Mouse (Mus musculus) lung, postnatal 4 days (tissue): ENCODE measurements around the gene Cmbl.
A peak's percentile ranks its signal among the peaks of the same experiment; 100 is the strongest.

Experiments
- DNase-seq, 2 experiments: peaks; one replicate each; pipeline ENCODE4 v3.0.0; 2021

The Cmbl gene

GRCm38 (mm10) chr15:31565184-31565583, at the start of gene Cmbl:
TSS of gene Cmbl (plus strand) at chr15:31565389.
- DNase-seq = no peak

DNA sequence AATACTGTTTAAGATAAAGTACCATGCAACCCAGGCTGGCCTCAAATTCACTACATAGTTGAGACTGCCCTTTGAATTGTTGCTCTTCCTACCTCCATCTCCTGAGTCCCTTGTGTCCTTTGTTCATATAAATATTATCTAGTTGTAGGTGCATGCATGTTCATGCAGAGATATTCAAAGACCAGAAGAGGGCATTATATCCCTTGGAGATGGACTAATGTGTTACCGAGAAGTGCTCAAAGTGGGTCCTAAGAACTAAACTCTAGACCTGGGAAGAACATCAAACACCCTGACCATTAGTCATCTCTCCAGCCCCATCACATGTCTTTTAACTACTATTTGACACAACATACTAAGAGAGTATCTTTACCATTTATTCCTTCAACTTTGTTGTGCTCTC, 48.0 kb upstream of the Cmbl start:
- DNase-seq = no peak

GRCm38 (mm10) chr15:31518371-31518770, 46.8 kb upstream of the Cmbl start:
- no peak for DNase-seq

GRCm38 (mm10) chr15:31519000-31519399, 46.2 kb upstream of the Cmbl start:
- no peak for DNase-seq

DNA sequence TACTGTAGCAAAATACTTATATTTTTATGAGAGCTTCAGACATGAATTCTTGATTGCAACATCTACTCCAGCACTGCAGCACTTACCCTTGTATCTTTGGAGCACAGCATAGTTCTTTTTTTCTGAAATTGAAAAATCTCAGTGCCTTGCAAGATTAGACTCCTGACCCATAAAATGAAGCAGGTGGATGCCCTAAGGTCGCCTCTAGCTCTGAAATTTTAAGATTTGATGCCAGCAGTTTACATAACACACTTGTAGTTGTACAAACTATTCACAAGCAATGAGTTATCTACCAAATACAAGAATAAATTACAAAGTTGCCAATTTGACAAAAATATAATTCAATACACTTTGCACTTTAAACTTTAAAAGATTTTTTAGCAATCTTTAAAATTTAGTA, 38.7 kb upstream of the Cmbl start:
- DNase-seq = no peak

GRCm38 (mm10) chr15:31528477-31528876, 36.7 kb upstream of the Cmbl start:
- no peak for DNase-seq

DNA sequence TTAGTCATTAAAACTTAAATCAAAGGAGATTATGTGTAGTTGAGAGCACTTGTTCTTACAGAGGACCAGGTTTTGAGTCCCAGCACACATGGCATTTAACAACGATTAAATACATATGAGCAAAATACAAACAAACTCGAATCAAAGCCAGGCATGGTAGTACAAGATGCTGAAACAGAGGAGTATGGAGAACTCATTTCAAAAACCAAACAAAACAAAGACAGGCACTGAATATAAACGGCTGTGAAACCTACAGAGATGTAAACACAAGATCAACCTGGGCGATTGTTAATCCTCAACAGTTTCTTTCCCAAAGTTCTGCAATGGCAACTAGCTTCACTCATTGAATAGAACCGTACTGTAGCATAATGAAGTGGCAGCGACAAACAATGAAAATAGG, 36.1 kb upstream of the Cmbl start:
- no peak for DNase-seq

GRCm38 (mm10) chr15:31529811-31530658, 35.2 kb upstream of the Cmbl start:
- DNase-seq = peak in 1 of 2 experiments; percentile 50

- peak; percentile 92 to 95 for DNase-seq
Observed at GRCm38 (mm10) chr15:31530659-31531445, 34.3 kb upstream of the Cmbl start, which contains the start of gene March6. TSS of gene March6 (minus strand) at chr15:31531053.

DNA sequence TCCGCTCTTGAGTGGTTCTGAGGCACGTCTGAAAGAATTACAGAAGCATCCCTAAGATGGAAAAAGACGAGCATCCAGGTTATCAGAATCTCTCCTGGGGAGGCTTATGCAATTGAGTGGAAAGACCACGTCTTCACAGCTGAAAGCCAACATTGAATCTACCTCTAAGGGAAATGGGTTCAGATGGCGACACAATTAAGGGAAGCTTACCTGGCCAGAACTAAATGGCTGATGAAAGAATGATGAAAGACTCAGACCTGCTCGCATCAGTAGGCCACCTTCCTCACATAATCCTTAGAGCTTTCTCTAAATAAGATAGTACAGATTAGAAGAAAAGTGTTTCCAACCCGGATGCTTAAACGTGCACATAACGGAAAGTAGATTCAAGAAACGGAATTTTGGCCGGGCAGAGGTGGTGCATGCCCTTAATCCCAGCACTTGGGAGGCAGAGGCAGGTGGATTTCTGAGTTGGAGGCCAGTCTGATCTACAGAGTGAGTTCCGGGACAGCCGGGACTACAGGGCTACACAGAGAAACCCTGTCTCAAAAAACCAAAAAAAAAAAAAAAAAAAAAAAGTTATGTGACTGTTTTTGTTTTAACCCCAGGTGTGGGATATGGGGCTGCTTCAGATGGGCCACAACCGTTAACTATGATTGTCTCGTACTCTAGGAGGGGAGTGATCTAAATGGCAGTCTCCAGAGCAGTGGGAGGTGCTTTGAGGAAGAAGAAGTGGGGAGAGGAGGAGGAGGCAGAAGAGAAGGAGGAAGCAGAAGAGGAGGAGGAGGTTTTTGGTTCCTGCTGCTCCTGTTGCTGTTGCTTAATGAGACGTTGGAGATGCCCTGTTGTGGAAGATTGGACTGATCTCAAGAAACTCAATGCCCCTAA, 33.5 kb upstream of the Cmbl start:
- DNase-seq = no peak

- DNase-seq = no peak
Observed at GRCm38 (mm10) chr15:31532331-31533021, 32.7 kb upstream of the Cmbl start.

DNA sequence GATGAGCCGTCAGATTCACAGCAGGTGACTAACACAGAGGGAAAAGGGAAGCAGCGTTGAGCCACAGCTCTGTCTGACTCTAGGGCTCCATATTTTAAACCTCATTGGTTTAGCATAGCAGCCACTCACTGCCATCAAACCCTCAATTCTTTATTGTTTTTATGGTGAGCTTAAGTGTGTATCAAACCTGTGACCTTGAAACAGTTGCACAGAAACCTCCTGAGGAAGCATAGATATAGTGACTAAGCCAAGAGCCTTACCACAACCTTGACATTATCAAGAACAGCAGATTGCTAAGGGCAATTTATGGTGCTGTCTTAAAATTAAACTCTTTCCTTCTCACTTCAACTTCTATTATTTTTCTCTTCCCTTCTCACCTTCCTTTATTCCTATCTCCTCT, 31.7 kb upstream of the Cmbl start:
- no peak for DNase-seq

DNA sequence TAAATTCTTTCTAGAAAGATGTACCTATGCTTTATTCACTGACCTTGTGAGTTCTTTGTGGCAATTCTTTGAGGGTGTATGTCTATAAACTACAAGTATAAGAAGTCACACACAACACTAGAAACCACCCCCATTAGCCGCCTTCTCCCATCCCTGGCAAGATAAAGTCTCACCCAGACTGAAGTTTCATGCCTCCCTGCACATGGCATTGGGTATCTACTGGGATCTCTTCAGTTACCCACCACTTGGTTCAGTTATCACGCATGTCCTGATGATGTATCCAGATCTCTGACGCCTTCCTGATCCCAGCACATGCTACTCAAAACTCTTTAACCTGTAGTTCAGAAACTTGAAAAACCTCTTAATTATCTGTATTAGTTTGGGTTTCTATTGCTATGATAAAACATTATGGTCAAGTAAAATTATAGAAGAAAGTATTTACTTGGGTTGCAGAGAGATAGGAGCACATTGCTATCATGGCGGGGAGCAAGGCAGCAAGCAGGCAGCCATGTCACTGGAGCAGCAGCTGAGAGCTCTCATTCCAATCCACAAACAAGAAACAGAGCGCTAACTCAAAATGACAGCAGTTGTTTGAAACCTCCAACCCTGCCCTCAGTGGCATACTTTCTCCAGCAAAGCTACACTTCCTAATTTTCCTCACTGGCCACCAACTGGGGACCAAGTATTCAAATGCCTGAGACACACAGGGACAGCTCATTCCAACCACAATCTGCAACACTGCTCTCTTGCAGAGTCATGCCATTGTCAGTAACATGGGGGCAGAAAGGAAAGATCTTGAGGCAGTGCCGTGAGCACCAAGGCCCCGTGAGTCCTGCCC, 30.5 kb upstream of the Cmbl start:
- DNase-seq = no peak

DNA sequence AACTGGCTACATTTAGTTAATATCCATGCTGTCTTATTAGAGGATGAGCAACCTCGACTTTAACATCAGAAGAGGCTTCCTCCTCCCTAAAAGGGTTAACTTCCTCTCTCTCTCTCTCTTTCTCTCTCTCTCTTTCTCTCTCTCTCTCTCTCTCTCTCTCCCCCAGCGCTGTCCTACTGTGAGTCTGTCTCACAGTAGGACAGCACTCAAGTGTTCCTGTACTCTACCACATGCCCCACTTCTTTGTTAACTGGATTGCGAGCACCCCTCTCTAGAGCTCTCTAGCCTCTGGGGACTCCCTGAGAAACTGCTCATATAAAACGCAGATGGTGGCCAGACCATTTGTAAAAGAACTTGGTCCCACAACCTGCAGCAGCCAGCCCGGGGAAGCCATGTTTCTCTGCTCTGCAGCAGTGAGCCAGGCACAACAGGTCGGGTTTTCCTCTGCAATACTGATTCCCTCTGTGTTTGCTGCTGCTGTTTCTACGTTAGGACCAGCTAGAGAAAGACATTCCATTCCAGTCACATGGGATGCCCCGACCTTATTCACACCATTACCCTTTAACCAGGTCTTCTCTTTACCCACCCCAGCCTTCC, 29.8 kb upstream of the Cmbl start:
- no peak for DNase-seq

DNA sequence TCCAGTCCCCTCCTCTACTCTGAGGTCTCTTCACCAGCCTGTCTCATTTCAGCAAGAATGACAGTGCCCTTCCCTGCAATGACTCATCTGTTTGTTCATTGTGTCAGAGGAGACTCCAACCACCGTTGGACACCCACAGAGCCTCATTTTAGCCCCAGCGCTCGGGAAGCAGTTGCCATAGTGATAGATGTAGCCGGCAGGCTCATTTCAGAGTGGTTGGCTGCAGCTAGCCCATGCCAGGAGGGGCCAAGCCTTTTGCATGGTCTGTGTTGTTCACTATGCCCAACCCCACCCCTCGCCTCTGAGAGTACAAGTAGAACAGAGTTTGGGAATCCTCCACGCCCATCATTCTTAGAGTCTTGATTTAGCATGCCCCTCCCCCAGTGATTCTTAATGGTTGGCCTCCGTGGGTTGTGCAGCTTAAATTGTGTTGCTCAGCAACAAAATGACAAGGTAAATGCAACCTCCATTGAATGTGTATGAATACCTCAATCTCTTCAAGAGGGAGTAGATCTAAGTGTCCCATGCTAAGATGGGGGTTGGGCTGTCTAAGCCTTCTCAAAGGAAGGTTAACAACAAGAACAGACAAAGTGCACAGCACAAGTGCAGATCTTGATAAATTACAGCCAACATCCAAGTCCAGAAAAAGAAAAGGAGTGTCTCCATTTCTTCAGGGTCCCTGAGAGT, 29.0 kb upstream of the Cmbl start:
- DNase-seq = no peak

- DNase-seq = no peak
Observed at GRCm38 (mm10) chr15:31537706-31538105, 27.5 kb upstream of the Cmbl start.

GRCm38 (mm10) chr15:31538346-31538745, 26.8 kb upstream of the Cmbl start:
- no peak for DNase-seq

DNA sequence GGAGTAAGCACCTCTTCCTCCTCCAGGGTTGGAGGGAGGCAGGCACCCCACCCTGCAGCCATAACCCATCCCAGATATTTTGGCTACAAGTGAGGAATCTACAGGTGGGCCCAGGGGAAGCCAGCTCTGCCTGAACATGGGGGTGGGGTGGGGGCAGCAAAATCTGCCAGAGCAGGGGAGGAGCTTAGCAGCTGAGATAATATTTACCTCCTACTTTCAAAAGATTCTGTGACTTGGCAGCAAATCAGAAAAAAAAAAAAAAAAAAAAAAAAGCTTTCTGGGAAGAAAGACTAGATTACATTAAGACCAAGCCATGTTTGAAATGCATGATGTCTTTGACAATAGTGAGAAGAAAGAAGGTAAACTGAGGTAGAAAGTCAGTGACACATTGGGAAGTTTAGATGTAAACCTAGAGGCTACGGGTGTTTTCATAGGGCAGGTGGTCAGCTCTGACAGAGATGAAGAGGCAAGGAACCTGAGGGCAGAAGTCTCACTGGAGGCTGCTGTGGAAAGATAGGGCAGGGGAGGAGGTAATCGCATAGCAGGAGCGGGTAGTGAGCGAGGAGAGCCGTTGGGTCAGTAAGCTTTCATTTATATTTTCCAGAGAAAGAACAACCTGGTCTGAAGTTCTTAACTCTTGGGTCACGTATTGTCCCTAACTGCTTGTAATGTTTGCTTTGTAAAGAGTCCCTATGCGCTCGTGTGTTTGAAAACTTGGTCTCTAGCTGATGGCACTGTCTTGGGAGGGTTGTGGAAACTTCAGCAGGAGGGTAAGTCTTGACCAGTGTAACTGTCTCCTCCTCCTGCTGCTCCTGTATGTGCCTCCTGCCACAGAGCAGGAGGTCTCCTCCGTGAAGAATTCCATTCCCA, 25.3 kb upstream of the Cmbl start:
- DNase-seq = no peak

- DNase-seq = no peak
Observed at GRCm38 (mm10) chr15:31540513-31540802, 24.7 kb upstream of the Cmbl start.
